Mouse (Mus musculus): ENCODE measurements at regions not wholly inside any gene's neighbourhood (a gene's known extent, or its start where the extent isn't known, plus 50 kb on each side); places are given as distances from the start of the nearest gene placed in this dataset.

DNA sequence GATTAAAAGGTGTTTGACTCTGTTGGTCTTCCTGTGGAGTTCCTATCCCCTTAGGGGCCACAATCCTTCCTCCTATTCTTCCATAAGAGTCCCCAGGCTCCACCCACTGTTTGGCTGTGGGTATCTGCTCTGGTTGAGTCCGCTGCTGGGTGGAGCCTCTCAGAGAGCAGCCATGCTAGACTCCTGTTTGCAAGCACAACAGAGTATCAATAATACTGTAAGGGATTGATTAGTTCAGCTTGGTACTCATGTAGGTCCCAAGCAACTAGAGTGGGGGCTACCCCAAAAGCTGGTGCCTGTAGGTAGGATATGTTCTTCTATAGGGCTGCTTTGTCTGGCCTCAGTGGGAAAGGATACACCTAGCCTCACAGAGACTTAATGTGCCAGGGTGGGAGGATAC, 113.0 kb downstream of the Spata18 start:
- no peaks in the 10 kb centered on the region for H3K9me3 ChIP-seq (replicated peaks; ENCODE audit: control insufficient read depth, low read length)
- H3K4me1 ChIP-seq (ENCODE audit: control insufficient read depth, insufficient read depth), result no peaks in the 10 kb centered on the region
- DNase-seq (ENCODE audit: low spot score) (no peak), ATAC-seq (ENCODE audit: insufficient read depth, low read depth) (no peak)
- H3K27me3 ChIP-seq (ENCODE audit: control insufficient read depth, insufficient read depth, low read length), result no peaks in the 10 kb centered on the region
- 48% methylated on average over 1 of the region's 1 CpGs for WGBS
- no peak for TF ChIP-seq EP300 (IDR thresholded peaks at IDR 0.05; ENCODE audit: low read depth)
- TF ChIP-seq CTCF (IDR thresholded peaks at IDR 0.05; ENCODE audit: low read depth), result no peak
- H3K27ac ChIP-seq (ENCODE audit: low read depth), result no peak overlapping the region
- H3K9ac ChIP-seq (replicated peaks; ENCODE audit: low read depth, low read length), result no peak overlapping the region
- H3K36me3 ChIP-seq (replicated peaks; ENCODE audit: control insufficient read depth, insufficient read depth, low read length), result no peaks in the 10 kb centered on the region
- no peak overlapping the region for H3K4me3 ChIP-seq (ENCODE audit: low read depth, low read length)
- H3K4me2 ChIP-seq (ENCODE audit: low read depth, low read length), result no peak overlapping the region

- Histone ChIP-seq H3K9me3 (replicated peaks; ENCODE audit: control insufficient read depth, low read length) (no peaks in the 10 kb centered on the region), H3K4me1 (ENCODE audit: control insufficient read depth, insufficient read depth) (no peaks in the 10 kb centered on the region), H3K4me2 (ENCODE audit: low read depth, low read length) (no peak overlapping the region), H3K27ac (ENCODE audit: low read depth) (no peak overlapping the region), H3K27me3 (ENCODE audit: control insufficient read depth, insufficient read depth, low read length) (no peaks in the 10 kb centered on the region), H3K4me3 (ENCODE audit: low read depth, low read length) (no peak overlapping the region), H3K36me3 (replicated peaks; ENCODE audit: control insufficient read depth, insufficient read depth, low read length) (no peaks in the 10 kb centered on the region), H3K9ac (replicated peaks; ENCODE audit: low read depth, low read length) (no peak overlapping the region)
- ATAC-seq (ENCODE audit: insufficient read depth, low read depth) (no peak), DNase-seq (ENCODE audit: low spot score) (no peak)
- TF ChIP-seq CTCF (IDR thresholded peaks at IDR 0.05; ENCODE audit: low read depth) (no peak), EP300 (IDR thresholded peaks at IDR 0.05; ENCODE audit: low read depth) (no peak)
- WGBS, result 68% methylated on average over 7 of the region's 7 CpGs
Measured at GRCm38 (mm10) chr5:73765466-73765865, 114.3 kb downstream of the Spata18 start.

GRCm38 (mm10) chr5:73768253-73768652, 117.1 kb downstream of the Spata18 start:
- 46% methylated on average over 3 of the region's 3 CpGs for WGBS
- DNase-seq (ENCODE audit: low spot score) (no peak), ATAC-seq (ENCODE audit: insufficient read depth, low read depth) (no peak)
- Histone ChIP-seq H3K4me1 (ENCODE audit: control insufficient read depth, insufficient read depth) (no peaks in the 10 kb centered on the region), H3K9me3 (replicated peaks; ENCODE audit: control insufficient read depth, low read length) (no peaks in the 10 kb centered on the region), H3K4me2 (ENCODE audit: low read depth, low read length) (no peak overlapping the region), H3K4me3 (ENCODE audit: low read depth, low read length) (no peak overlapping the region), H3K27ac (ENCODE audit: low read depth) (no peak overlapping the region), H3K9ac (replicated peaks; ENCODE audit: low read depth, low read length) (no peak overlapping the region), H3K36me3 (replicated peaks; ENCODE audit: control insufficient read depth, insufficient read depth, low read length) (no peaks in the 10 kb centered on the region), H3K27me3 (ENCODE audit: control insufficient read depth, insufficient read depth, low read length) (no peaks in the 10 kb centered on the region)
- no peak for TF ChIP-seq EP300 (IDR thresholded peaks at IDR 0.05; ENCODE audit: low read depth)
- TF ChIP-seq CTCF (IDR thresholded peaks at IDR 0.05; ENCODE audit: low read depth), result no peak

- H3K4me2 ChIP-seq (ENCODE audit: low read depth, low read length), result no peak overlapping the region
- H3K9me3 ChIP-seq (replicated peaks; ENCODE audit: control insufficient read depth, low read length), result no peaks in the 10 kb centered on the region
- peaks cover 7% of the 10 kb centered on the region; the same call in 1 of the 2 replicates for H3K4me1 ChIP-seq (ENCODE audit: control insufficient read depth, insufficient read depth)
- H3K4me3 ChIP-seq (ENCODE audit: low read depth, low read length), result no peak overlapping the region
- no peak for ATAC-seq (ENCODE audit: insufficient read depth, low read depth)
- no peak for DNase-seq (ENCODE audit: low spot score)
- H3K27me3 ChIP-seq (ENCODE audit: control insufficient read depth, insufficient read depth, low read length), result no peaks in the 10 kb centered on the region
- TF ChIP-seq CTCF (IDR thresholded peaks at IDR 0.05; ENCODE audit: low read depth), result no peak
- no peak for TF ChIP-seq EP300 (IDR thresholded peaks at IDR 0.05; ENCODE audit: low read depth)
- 68% methylated on average over 7 of the region's 7 CpGs for WGBS
- no peaks in the 10 kb centered on the region for H3K36me3 ChIP-seq (replicated peaks; ENCODE audit: control insufficient read depth, insufficient read depth, low read length)
- H3K9ac ChIP-seq (replicated peaks; ENCODE audit: low read depth, low read length), result no peak overlapping the region
- peak overlapping the region; percentile 48 for H3K27ac ChIP-seq (ENCODE audit: low read depth)
Measured at GRCm38 (mm10) chr5:73775775-73776548, 124.8 kb downstream of the Spata18 start.

DNA sequence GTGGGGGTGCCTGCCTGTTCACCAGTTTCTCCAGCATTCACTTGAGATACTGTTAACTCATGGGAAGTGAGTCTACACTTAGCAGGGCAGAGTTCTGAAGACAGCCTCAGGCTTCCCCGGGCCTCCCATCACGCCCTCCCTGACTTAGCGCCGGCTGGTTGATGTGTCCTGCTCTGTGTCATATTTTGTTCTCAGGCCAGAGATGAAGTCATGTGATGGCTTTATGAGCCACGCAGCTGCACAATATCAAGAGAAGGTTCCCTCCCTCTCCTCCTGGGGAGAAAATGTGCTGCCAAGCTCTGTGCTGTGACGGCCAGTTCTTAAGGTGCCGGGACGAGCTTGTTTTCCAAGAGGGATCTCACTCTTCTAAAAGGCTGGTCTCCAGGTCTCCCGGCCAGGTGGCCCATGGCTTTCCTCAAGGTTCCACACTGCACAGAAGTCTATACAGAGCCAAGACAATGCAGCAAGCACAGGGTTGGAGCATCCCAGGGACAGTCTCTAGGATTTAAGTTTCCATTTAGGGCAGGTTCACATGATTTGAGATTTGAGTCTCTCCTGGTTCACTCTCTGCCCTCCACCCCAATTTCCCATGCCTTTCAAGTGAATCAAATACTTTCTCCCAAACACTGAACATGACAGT, 126.2 kb downstream of the Spata18 start:
- Histone ChIP-seq H3K27ac (ENCODE audit: low read depth) (0 out of 2 replicates have a peak overlapping the region, but pooled peaks have one; percentile 43), H3K9ac (replicated peaks; ENCODE audit: low read depth, low read length) (no peak overlapping the region), H3K9me3 (replicated peaks; ENCODE audit: control insufficient read depth, low read length) (no peaks in the 10 kb centered on the region), H3K4me3 (ENCODE audit: low read depth, low read length) (no peak overlapping the region), H3K4me1 (ENCODE audit: control insufficient read depth, insufficient read depth) (peaks cover 7% of the 10 kb centered on the region; the same call in 1 of the 2 replicates), H3K36me3 (replicated peaks; ENCODE audit: control insufficient read depth, insufficient read depth, low read length) (no peaks in the 10 kb centered on the region), H3K27me3 (ENCODE audit: control insufficient read depth, insufficient read depth, low read length) (no peaks in the 10 kb centered on the region), H3K4me2 (ENCODE audit: low read depth, low read length) (peak overlapping the region; percentile 40; the same call in 1 of the 2 replicates)
- 36% methylated on average over 9 of the region's 9 CpGs for WGBS
- no peak for TF ChIP-seq EP300 (IDR thresholded peaks at IDR 0.05; ENCODE audit: low read depth)
- peak; percentile 89 for ATAC-seq (ENCODE audit: insufficient read depth, low read depth)
- peak; percentile 66 for DNase-seq (ENCODE audit: low spot score)
